Mouse (Mus musculus): ENCODE results near the gene Tepp. TPM values are rescaled to one million over a fixed set of nuclear protein-coding genes. Genes with fewer than 3 reads are reported as not detected.

Gene Tepp
- polyA plus RNA-seq, 1 experiment from 2014 or later = 0.74 TPM

- Histone ChIP-seq H3K4me3 (ENCODE audit: low read length) (no peak overlapping the region; the same call in 1 of the 2 replicates), H3K27me3 (ENCODE audit: control insufficient read depth, insufficient read depth, low read length) (no peaks in the 10 kb centered on the region), H3K4me1 (ENCODE audit: control insufficient read depth, insufficient read depth, low read length) (peaks cover 46% of the 10 kb centered on the region), H3K27ac (ENCODE audit: low read length) (no peak overlapping the region), H3K9ac (ENCODE audit: low read length) (0 out of 2 replicates have a peak overlapping the region, but pooled peaks have one; percentile 35), H3K9me3 (replicated peaks; ENCODE audit: control insufficient read depth, low read length) (no peaks in the 10 kb centered on the region), H3K4me2 (ENCODE audit: low read depth, low read length) (peak overlapping the region; percentile 34), H3K36me3 (ENCODE audit: control insufficient read depth, insufficient read depth) (peaks cover 27% of the 10 kb centered on the region)
- peak; percentile 34; the same call in 1 of the 2 replicates for ATAC-seq (replicated peaks; ENCODE audit: extremely low read depth, insufficient read depth, low FRiP score)
- 53% methylated on average over 20 of the region's 20 CpGs for WGBS
Observed at GRCm38 (mm10) chr8:95369581-95370326, 59.4 kb downstream of the Tepp start.

GRCm38 (mm10) chr8:95373389-95374002 is 63.1 kb downstream of the Tepp start:
- WGBS = 52% methylated on average over 12 of the region's 12 CpGs
- Histone ChIP-seq H3K27me3 (ENCODE audit: control insufficient read depth, insufficient read depth, low read length) (no peaks in the 10 kb centered on the region), H3K9me3 (replicated peaks; ENCODE audit: control insufficient read depth, low read length) (no peaks in the 10 kb centered on the region), H3K36me3 (ENCODE audit: control insufficient read depth, insufficient read depth) (peaks cover 21% of the 10 kb centered on the region), H3K4me2 (ENCODE audit: low read depth, low read length) (no peak overlapping the region), H3K4me1 (ENCODE audit: control insufficient read depth, insufficient read depth, low read length) (peaks cover 39% of the 10 kb centered on the region), H3K4me3 (ENCODE audit: low read length) (no peak overlapping the region), H3K27ac (ENCODE audit: low read length) (peak overlapping the region; percentile 39; the same call in 1 of the 2 replicates), H3K9ac (ENCODE audit: low read length) (0 out of 2 replicates have a peak overlapping the region, but pooled peaks have one; percentile 1)
- ATAC-seq (replicated peaks; ENCODE audit: extremely low read depth, insufficient read depth, low FRiP score) = no peak

GRCm38 (mm10) chr8:95374429-95374828 is 64.1 kb downstream of the Tepp start:
- no peak for ATAC-seq (replicated peaks; ENCODE audit: extremely low read depth, insufficient read depth, low FRiP score)
- WGBS = 73% methylated on average over 3 of the region's 3 CpGs
- Histone ChIP-seq H3K27me3 (ENCODE audit: control insufficient read depth, insufficient read depth, low read length) (no peaks in the 10 kb centered on the region), H3K4me2 (ENCODE audit: low read depth, low read length) (no peak overlapping the region), H3K9me3 (replicated peaks; ENCODE audit: control insufficient read depth, low read length) (no peaks in the 10 kb centered on the region), H3K27ac (ENCODE audit: low read length) (peak overlapping the region; percentile 27; the same call in 1 of the 2 replicates), H3K9ac (ENCODE audit: low read length) (no peak overlapping the region), H3K36me3 (ENCODE audit: control insufficient read depth, insufficient read depth) (peaks cover 12% of the 10 kb centered on the region), H3K4me1 (ENCODE audit: control insufficient read depth, insufficient read depth, low read length) (peaks cover 32% of the 10 kb centered on the region), H3K4me3 (ENCODE audit: low read length) (no peak overlapping the region)

GRCm38 (mm10) chr8:95375374-95375930 is 65.1 kb downstream of the Tepp start:
- H3K4me1 ChIP-seq (ENCODE audit: control insufficient read depth, insufficient read depth, low read length) = peaks cover 30% of the 10 kb centered on the region
- 75% methylated on average over 7 of the region's 7 CpGs for WGBS
- H3K36me3 ChIP-seq (ENCODE audit: control insufficient read depth, insufficient read depth) = peaks cover 7% of the 10 kb centered on the region
- ATAC-seq (replicated peaks; ENCODE audit: extremely low read depth, insufficient read depth, low FRiP score) = no peak
- H3K4me2 ChIP-seq (ENCODE audit: low read depth, low read length) = no peak overlapping the region
- no peaks in the 10 kb centered on the region for H3K27me3 ChIP-seq (ENCODE audit: control insufficient read depth, insufficient read depth, low read length)
- H3K9ac ChIP-seq (ENCODE audit: low read length) = no peak overlapping the region
- H3K27ac ChIP-seq (ENCODE audit: low read length) = 0 out of 2 replicates have a peak overlapping the region, but pooled peaks have one; percentile 13
- no peak overlapping the region for H3K4me3 ChIP-seq (ENCODE audit: low read length)
- H3K9me3 ChIP-seq (replicated peaks; ENCODE audit: control insufficient read depth, low read length) = no peaks in the 10 kb centered on the region

Other genes with a start within 250 kb of the Tepp start
- 17.1 and 19.1 TPM in 2 replicates for gene Katnb1, start 229.4 kb upstream of the Tepp start, polyA plus RNA-seq (2015; fragmentation: Nextera tagmentation; extraction: Ambion mirVana)
- gene Kifc3, start 107.8 kb upstream of the Tepp start, polyA plus RNA-seq (2015; fragmentation: Nextera tagmentation; extraction: Ambion mirVana) = 16.9 and 23.0 TPM in 2 replicates
- gene Cngb1, start 4.0 kb upstream of the Tepp start, polyA plus RNA-seq (2015; fragmentation: Nextera tagmentation; extraction: Ambion mirVana) = 0.66 and 1.3 TPM in 2 replicates
- gene Zfp319, start 21.4 kb downstream of the Tepp start, polyA plus RNA-seq (2015; fragmentation: Nextera tagmentation; extraction: Ambion mirVana) = 6.4 and 6.6 TPM in 2 replicates
- gene Usb1, start 21.7 kb downstream of the Tepp start, polyA plus RNA-seq (2015; fragmentation: Nextera tagmentation; extraction: Ambion mirVana) = 32.4 and 32.8 TPM in 2 replicates
- 30.1 and 39.4 TPM in 2 replicates for gene Mmp15, start 41.7 kb downstream of the Tepp start, polyA plus RNA-seq (2015; fragmentation: Nextera tagmentation; extraction: Ambion mirVana)
- 155 and 167 TPM in 2 replicates for gene Cfap20, start 124.3 kb downstream of the Tepp start, polyA plus RNA-seq (2015; fragmentation: Nextera tagmentation; extraction: Ambion mirVana)
- 6.0 and 6.1 TPM in 2 replicates for gene Csnk2a2, start 179.5 kb downstream of the Tepp start, polyA plus RNA-seq (2015; fragmentation: Nextera tagmentation; extraction: Ambion mirVana)
- gene Ccdc113, start 223.5 kb downstream of the Tepp start, polyA plus RNA-seq (2015; fragmentation: Nextera tagmentation; extraction: Ambion mirVana) = 2.6 and 3.1 TPM in 2 replicates